Mouse (Mus musculus) liver, adult 2 months (tissue): Measurements from ENCODE around the gene Dbr1.

Source experiments
- CTCF ChIP-seq: fragments of 200-500 bp; IDR thresholded peaks from 2 replicates; pipeline ENCODE4 v1.5.1; 2011; ENCODE audit warnings: low read depth, low read length, control low read depth
- POLR2A ChIP-seq: fragments of 200-500 bp; IDR thresholded peaks from 2 replicates; pipeline ENCODE4 v1.6.1; 2011; ENCODE audit warnings: low read length, control low read depth; ENCODE audit not compliant: insufficient read depth; ENCODE audit errors: extremely low read depth

- TF ChIP-seq POLR2A (no peak), CTCF (no peak)
Measured at GRCm38 (mm10) chr9:99558824-99559556, 16.6 kb upstream of the Dbr1 start.
